ENCODE assay signal across 15 mouse cellular contexts in the genomic region with DNA sequence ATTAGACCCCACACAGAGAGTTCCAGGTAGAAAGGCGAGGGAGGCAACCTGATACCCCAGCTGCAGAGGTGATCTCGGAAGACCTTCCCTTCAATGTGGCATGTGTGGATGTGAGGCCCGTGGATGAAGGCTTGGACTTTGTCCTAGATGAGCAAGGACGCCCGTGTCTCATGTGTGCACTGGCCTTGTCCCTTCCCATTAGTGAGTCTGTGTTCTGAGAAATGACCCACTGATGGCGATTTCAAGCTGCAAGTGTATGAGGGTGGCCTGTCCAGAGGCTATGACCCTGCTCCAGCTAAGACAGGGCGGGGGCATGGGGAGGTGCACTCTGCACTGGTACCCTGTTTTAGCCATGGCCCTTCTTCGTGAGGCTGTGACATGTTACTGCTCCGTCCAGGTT. TPM values are rescaled to one million over a fixed set of nuclear protein-coding genes. Genes with fewer than 3 reads are reported as not detected.
"Had no signal": no experiment of that assay in that cellular context is flagged by ENCODE, and none has a peak within 500 bp of the region (broad histone marks: within the 10 kb centered on the region; RNA-seq: fewer than 3 reads in every experiment).

No protein-coding gene starts in this region.

- H3K9ac ChIP-seq: intestine, embryonic 15.5 days; limb, embryonic 12.5 days; lung, embryonic 15.5 days; midbrain, embryonic 12.5 days had no signal

- H3K9me3 ChIP-seq: intestine, embryonic 15.5 days; limb, embryonic 12.5 days; lung, embryonic 15.5 days; megakaryocyte, embryonic 14.5 days; midbrain, embryonic 12.5 days had no signal

- H3K27ac ChIP-seq: intestine, embryonic 15.5 days; limb, embryonic 12.5 days; lung, embryonic 15.5 days; macrophage; midbrain, embryonic 12.5 days had no signal

- H3K4me2 ChIP-seq: intestine, embryonic 15.5 days; limb, embryonic 12.5 days; lung, embryonic 15.5 days; midbrain, embryonic 12.5 days had no signal

- DNase-seq: kidney, adult 18-20 months; kidney, postnatal 25 days; layer of hippocampus, adult 9-11 months; lung, postnatal 14 days; right cerebral cortex, postnatal 25 days; thymus, adult 18-20 months; thymus, postnatal 14 days had no signal

- H3K36me3 ChIP-seq: intestine, embryonic 15.5 days; midbrain, embryonic 12.5 days had no signal

- H3K4me1 ChIP-seq: lung, embryonic 15.5 days had no signal

- H3K27me3 ChIP-seq: intestine, embryonic 15.5 days; limb, embryonic 12.5 days; lung, embryonic 15.5 days; midbrain, embryonic 12.5 days had no signal

- H3K4me3 ChIP-seq: intestine, embryonic 15.5 days; limb, embryonic 12.5 days; lung, embryonic 15.5 days; megakaryocyte, embryonic 14.5 days; midbrain, embryonic 12.5 days had no signal

- ATAC-seq: intestine, embryonic 15.5 days; midbrain, embryonic 16.5 days had no signal

RNA-seq across cellular contexts. Expression of a gene that starts 36.5 kb away (rescaled TPM):
- total RNA-seq: liver, adult 2 months had no signal

RNA-seq across cellular contexts. Expression of a gene that starts 51.1 kb away (rescaled TPM):
- polyA plus RNA-seq: macrophage had no signal
